Mouse (Mus musculus) urinary bladder, adult 2 months (tissue): Measurements from ENCODE around the gene Vamp8. TPM values are rescaled to one million over a fixed set of nuclear protein-coding genes. Genes with fewer than 3 reads are reported as not detected.

Experiments used
- DNase-seq: peaks from one replicate; pipeline ENCODE4 v3.0.0; 2022; ENCODE audit warnings: low spot score
- polyA plus RNA-seq: library from polyadenylated mRNA; depleted of rRNA; stranded (reverse); fragments of >200 nt; gene quantifications from 2 replicates; pipeline ENCODE4 v1.2.3, GENCODE M21; 2012

Vamp8 gene
- polyA plus RNA-seq, 1 experiment: 282 TPM

- no peak for DNase-seq
Observed at GRCm38 (mm10) chr6:72405356-72405755, 14.9 kb upstream of the Vamp8 start.

- DNase-seq: peak; percentile 56
Observed at GRCm38 (mm10) chr6:72401875-72402274, 11.4 kb upstream of the Vamp8 start.

DNA sequence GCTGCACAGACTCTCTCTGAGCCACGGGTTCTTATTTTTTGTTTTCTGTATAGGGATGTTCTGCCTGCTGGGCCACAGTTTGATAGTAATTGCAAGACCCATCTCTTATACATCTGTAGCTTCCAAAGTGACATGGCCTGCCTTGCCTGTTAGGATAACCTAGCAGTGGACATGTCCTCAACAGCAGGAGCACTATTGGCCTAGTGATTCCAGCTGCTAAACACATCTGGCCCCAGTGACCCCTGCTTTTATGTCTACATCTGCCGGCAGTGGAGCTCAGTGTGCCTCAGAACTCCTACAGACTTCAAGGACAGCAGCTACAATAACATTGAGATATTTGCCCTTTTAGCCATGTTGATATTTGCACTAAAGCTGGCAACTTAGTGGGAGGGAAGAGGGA, 9.5 kb upstream of the Vamp8 start:
- no peak for DNase-seq

DNA sequence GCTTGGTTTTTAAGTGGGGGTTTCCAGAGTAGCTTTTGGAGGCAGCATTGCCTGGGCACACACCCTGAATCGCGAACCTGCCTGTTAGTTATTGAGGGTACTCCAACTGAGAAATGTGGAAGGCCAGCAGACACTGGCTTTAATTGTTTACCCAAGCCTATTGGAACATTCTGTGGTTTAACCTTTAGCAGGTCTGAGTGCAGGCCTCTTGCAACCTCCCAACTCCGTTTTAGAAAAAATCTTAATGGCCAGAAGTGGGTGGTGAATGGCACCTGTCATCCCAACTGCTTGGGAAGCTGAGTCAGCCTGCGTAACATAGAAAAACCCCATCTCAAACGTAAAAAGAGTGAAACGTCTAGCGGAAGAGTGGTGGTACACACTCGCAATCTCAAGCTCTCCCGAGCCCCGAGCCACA, 6.3 kb upstream of the Vamp8 start:
- DNase-seq: no peak

- no peak for DNase-seq
Observed at GRCm38 (mm10) chr6:72392341-72392740, 1.8 kb upstream of the Vamp8 start.

GRCm38 (mm10) chr6:72390795-72391521, 455 bp upstream of the Vamp8 start:
- DNase-seq: no peak

GRCm38 (mm10) chr6:72389471-72389940, 997 bp downstream of the Vamp8 start:
- peak; percentile 45 for DNase-seq

DNA sequence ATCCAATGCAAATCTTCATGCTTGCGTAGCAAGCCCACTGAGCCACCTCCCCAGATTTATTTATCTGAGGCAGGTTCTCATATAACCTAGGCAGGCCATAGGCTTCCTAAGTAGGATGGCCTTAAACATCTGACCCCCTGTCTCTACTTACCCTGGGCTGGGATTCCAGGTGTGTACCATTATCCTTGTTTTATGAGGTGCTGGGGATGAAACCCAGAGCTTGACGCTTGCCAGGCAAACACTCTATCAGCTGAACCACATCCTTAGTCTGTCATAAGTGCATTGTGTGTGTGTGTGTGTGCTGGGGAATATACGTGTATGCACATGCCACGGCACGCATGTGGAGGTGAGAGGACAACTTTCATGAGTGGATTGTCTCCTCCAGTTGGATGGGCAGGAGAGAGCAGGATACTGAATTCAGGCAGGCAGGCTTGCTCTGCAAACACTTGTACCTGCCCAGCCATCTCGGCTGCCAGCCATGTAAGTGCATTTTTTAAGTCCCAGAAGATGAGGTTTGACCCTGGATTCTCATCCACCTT, 1.6 kb downstream of the Vamp8 start:
- no peak for DNase-seq

GRCm38 (mm10) chr6:72388266-72388665, 2.2 kb downstream of the Vamp8 start:
- no peak for DNase-seq

DNA sequence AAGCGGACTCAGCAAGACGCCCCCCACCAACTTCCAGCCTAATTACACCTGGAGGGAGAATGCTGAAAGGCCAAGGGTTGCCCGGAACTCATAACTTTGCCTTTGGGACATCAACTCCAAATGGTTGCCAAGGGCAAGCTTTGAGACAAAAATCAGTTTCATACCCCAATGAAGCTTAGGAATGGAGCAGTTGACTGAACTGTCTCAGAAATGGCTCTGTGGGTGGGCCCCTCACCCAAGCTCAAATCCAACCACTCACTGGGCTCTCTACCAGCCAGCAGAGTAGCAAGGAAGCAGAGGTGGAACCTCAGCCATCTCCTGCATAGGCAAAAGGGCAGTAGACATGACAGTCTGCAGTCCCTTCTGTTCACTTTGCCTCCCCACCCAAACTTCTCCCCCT, 2.7 kb downstream of the Vamp8 start:
- no peak for DNase-seq

DNA sequence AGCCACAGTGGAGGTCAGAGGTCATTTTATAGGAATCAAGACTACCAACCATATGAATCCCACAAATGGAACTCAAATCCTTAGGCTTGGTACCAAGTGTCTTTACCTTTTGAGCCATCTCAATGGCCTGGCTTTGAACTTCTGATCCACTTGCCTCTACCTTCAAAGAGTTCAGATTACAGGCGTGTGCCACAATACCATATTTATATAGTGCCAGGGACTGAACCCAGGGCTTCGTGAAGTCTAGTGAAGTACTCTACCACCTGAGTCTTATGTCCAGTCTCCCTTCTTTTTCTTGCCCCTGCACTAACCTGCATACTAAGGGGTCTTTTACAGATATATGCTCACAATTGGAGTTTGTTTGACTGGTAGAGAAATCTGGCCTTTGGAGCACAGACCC, 3.9 kb downstream of the Vamp8 start:
- DNase-seq: no peak

DNA sequence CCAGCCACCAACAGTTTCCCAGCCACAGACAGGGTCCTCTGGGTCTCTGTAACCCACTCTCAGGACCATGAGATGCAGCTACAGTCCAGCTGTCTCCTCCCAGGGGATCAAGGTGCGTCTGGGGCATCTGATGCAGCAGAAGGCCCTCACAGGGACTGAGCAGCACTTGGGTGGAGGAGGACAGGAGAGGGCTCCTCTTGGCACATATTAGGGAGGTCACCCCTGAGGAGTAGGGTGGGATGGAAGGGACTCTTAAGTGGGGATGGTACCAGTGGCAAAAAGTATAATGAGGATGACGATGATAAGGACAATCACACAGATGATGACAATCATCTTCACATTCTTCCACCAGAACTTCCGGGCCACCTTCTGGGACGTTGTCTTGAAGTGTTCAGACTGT, 5.2 kb downstream of the Vamp8 start:
- DNase-seq: no peak

DNA sequence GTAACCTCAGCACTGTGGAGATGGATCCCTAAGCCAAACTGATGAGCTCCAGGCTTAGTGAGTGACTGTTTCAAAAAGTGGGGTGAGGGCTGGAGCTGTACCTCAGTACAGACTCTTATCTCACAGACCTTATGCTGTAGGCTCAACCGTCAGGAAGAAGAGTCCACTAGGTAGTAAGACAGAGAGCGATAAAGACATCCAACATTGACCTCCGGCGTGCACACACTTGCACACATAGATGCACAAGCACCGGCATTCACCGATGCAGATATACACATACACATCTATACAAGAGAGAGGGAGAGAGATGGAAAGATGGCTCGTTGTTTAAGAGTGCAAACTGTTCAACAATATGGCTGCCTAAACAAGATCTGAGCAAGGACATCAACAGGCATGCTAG, 6.6 kb downstream of the Vamp8 start:
- DNase-seq: no peak

DNA sequence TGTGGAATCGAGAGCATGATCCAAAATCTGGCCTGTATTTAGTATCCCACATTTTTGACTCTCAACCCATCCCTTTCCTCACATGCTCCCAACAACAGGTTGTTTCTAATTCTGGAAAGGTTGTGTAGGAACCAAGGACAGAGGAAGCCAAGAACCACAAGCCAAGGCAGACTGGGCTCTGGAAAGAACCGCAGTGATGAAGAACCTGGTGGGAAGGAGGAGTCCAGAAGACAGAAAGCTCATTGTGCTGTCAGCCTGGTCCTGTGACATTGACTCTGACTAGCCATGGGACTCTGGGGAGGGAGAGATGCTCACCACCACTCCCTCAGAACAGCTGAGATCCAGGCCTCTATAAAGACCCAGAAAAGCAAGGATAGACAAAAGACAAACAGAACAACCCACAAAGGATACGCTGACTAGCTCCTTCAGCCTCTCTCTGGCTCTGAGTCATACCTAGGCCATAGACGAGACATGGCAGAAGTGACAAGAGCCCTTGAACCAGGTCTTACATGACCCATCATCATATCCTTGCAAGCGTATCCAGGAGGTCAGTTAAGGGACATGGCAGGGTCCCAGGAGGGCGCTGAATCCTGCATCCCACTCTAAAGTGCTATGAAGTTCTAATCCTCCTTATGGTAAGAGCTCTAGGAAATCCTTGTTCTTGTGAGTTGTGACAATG, 7.2 kb downstream of the Vamp8 start:
- DNase-seq: no peak

- no peak for DNase-seq
Observed at GRCm38 (mm10) chr6:72382494-72382893, 8.0 kb downstream of the Vamp8 start.

DNA sequence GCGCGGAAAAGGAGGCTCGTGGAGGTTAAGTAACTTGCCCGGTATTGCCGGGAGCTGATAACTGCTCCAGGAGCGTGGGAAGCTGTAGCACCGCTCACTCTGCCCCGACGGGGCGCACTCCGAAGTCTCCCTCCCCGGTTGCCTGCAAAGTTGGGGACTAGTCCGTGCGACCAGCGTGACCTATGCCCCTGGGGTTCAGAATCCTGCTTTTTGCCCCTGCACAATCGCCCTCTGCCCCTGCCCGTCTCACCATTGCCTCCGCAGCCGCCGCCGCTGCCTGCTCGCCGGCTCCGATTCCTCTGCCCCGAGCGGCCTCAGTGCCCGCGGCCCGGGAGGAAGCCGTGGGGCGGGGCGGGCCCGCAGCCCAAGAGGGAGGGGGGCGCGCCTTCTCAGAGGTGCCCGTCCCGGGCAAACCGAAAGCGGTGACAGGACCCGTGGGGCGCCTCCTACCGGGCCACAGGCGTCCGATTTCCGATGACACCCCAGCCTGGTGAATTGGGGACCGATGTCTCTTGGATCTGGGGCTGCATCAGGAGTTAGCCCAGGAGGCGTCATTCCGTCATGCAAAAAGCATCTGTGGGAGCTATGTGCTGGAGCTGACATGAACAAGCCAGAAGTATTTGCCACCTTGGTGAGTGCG, 10.3 kb downstream of the Vamp8 start, which contains the start of gene Vamp5:
Vamp5 (minus strand) TSS at position 338 of the 640 bp plus-strand sequence.
- peak; percentile 82 for DNase-seq

DNA sequence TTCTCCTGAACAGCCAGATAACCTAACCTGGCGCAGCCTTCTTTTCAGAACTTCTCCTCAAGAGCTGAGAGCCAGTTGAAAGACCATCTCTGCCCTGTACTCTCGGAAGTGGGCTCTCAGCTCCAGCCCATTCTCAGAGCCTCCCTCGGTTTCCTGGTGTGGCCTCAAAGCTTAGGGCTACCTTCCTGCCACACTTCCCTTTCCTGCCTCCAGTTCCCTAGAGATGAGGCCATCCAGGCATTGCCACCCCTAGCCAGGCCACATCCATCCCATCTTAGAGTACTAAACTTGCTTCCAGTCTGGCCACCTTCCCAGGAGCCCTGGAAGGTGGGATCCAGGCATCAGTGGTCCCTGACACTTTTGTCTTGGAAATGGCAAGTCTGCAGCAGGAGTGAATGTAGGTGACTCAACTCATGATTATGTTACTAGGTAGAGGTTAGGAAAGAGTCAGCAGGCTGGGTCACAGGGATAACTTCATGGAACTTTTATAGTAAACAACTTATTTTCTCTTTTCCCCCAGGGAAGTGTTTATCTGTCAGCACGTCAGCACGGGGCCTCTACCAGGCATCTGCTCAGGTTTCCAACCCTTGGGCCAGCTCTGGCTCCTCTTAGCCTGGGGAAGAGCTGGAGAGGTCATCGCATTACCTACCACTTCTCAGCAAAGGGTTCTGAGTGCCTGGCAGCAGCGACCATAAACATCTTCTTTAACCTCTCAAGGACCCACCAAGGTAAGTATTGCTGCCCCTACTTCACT, 10.9 kb downstream of the Vamp8 start:
- DNase-seq: no peak

DNA sequence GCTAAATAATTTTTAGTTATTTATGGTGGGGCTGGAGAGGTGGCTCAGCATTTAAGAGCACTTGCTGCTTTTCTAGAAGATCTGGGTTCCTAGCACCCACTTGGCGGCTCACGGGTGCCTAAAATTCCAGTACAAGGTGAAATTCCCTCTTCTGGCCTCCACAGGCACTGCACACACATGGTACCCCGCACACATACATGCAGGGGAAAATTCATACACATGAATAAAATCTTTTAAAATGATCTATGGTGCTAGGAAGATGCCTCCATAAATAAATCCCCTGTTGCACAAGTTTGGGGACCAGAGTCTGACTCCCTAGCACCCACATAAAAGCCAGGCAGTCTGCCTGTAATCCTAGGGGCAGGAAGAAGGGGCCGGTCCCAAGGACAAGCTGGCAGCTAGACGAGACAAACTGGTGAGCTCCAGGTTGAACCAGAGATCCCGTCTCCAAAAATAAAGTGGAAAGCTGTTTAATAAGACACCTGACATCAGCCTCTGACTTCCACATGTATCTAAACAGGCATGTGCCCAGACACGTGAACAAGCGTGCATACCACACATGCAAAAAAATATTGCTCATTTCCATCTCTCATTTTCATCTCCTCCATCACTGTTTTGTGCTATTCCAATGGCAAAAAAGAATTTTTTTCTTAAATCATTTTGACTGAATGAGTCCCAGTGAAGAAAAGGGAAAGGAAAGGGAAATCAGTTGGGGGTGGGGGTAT, 11.8 kb downstream of the Vamp8 start:
- DNase-seq: no peak

DNA sequence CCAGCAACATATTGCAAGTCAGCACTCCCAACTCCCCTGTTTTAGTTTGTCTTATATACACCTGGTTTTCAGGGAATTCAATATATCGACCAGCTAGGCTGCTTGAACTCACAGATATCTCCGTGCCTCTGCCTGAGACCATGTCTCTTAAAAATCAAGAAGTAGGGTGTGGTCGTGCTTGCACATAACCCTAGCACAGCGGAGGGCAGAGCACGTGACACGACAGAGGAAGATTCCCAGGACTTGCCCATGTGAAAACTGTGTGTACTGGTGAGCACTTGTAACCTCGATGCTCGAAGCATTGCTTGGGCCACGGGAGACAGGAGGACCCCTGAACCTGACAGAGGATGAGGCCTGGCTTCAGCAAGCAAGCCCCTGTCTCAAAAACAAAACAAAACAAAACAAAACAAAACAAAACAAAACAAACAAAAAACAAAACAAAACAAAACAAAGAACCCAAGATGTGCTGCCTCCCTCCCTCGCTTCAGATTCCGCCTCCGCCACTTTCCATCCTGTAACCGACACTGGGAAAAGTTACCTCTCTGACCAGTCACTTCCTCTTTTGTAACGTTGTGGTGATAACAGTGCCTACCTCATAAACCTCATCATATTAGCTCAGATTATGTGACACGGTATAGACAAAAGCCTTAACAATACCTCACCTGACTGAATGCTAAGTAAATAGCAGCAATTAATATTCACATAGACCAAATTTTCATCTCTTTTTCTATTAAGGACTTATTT, 15.5 kb downstream of the Vamp8 start:
- no peak for DNase-seq

GRCm38 (mm10) chr6:72374206-72374605, 16.3 kb downstream of the Vamp8 start:
- no peak for DNase-seq
